Mouse (Mus musculus) adrenal gland, postnatal 25 days (tissue): ENCODE data around the gene Fam71a. TPM values are rescaled to one million over a fixed set of nuclear protein-coding genes. Genes with fewer than 3 reads are reported as not detected.
"Not testable (repeated sequence)": the region's sequence is repeated elsewhere in the genome, so short reads cannot be mapped to it uniquely, and the experiment has no call there.

Experiments used
- DNase-seq: peaks from one replicate; pipeline ENCODE4 v3.0.0; 2021; ENCODE audit warnings: mixed read lengths
- total RNA-seq: library from RNA; stranded (reverse); gene quantifications from 2 replicates; pipeline ENCODE4 v1.2.3, GENCODE M21; 2021

Gene Fam71a
- total RNA-seq, 1 experiment from 2014 or later: not detected

DNA sequence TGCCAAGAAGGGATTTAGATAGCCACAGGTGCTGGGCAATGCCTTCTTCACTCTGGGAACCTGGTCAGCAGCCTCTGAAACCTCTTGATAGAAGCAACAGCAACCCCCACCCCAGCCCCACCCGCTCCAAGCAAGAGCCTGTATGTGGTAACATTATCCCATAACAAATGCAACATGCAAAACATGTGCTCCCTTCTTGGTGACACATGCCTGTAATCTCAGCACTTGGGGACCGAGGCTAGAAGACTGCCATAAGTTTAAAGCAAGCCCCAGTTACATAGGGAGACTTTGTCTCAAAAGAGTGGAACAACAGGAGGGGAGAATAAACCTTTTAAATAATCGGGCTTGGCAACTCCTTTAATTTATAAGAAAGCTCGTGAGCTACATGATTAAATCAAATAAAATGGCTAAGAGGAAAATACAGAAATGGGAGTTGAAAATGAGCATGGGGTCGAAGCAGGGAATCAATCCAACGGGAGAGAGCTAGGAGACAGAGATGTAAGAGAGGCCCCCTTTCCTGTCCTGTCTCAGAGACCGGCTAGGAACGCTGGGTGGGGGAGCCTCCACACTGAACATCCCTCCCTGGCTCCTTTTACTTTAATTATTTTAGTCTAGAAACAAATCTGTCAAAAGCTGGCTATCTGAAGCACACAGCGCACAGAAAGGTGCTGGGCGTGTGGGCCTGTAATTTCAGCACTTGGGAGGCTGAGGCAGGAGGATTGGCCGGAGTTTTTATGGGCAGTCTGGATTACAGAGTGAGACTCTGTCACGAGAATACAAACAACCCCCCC, 17.0 kb upstream of the Fam71a start:
- no peak for DNase-seq

DNA sequence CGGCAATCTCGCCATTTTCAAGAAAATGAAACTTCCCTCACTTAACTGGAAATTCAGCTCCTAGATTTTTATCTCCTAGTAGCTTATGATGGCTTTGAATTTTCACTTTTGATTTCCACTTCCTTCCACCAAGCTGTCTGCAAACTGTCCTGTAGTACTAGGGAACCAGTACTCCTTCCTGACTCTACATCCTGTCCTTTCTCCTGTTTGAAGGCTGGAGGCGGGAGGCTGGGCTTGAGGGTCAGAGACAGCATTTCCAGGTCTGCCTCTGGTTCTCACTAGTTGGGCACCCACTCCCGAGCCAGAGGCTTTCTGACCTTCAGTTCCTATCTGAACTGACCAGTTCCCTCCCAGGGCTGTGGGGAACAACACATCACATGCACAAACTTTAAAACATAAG, 15.8 kb upstream of the Fam71a start:
- DNase-seq: no peak

DNA sequence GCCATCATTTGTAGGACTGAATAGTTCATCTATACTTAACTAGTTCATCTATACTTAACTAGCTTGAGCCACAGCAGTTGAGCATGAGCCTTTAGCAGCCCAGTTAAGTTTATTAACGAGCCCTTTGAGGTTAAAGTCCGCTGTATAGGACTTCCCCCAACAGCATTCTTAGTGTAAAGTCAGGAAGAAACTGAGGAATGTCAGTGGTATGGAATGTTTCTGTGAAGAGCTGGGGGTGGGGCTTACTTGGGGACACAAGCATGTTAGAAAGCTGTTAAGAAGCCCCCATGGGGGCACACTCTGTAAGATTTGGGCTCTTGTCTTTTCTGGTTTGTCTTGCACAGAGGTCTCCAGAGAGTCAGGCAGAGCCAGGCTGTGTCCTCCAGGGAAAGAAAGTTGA, 15.2 kb upstream of the Fam71a start:
- no peak for DNase-seq

DNA sequence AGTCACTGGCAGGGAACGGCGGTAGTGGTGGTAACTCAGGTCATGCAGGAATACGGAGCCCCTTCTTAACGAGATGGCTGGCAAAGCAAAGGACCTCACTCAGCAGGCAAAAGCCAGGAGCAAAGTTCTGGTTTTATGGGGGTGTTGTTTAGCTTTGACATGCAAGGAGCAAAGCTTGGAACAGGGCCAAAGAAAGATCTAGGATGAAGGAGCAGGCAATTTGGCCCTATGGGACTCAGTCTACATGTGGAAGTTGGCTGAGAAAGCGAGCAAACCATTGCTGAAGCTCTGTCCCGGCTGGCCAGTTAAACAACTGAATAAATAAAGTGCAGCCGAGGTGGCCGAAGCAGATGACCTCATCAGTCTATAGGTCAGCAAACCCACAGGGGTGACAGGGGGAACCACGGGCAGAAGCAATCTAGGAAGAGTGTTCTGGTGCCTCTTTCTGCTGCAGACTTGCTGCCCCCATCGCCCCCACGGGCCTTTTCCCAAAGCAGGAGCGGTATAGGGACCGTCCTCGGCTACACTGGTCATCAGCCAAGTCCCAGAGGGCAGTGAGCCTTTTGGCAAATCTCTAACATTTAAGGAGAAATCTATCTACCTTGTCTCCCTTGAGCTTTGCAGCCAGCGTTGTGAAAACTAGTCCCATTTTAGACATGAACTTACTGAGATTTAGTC, 14.0 kb upstream of the Fam71a start:
- DNase-seq: no peak

DNA sequence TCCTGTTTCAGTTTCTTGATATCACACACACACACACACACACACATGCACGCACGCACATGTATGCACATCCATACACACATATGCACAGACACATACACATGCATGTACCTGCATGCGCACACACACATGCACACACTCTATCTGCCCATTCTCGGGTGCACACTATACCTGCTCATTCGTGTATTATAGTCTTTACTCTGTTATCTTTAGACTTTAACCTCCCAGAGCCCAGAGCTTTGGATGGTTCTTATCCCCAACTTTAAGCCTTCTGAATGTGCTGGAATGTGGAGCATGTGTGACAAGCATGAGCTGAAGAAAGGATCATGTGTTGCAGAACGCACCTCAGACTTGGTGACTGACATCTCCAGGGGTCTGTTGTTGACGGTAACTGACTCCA, 12.3 kb upstream of the Fam71a start:
- no peak for DNase-seq

DNA sequence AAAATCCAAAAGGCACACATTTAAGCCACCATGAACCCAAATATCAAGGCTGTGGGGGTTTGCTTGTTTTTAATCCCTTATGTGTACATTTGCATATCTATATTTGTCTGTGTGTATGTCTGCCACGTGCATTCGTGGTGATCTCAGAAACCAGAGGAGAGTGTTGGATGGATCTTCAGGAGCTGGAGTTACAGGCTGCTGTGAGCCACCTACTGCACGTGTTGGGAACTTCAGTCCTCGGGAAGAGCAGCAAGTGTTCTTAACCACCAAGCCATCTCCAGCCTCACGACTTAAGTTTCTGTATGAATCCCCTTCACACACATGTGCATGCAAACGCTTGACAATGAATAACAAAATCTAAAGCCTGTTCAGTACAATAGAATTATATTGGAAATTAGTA, 7.9 kb upstream of the Fam71a start:
- DNase-seq: no peak

DNA sequence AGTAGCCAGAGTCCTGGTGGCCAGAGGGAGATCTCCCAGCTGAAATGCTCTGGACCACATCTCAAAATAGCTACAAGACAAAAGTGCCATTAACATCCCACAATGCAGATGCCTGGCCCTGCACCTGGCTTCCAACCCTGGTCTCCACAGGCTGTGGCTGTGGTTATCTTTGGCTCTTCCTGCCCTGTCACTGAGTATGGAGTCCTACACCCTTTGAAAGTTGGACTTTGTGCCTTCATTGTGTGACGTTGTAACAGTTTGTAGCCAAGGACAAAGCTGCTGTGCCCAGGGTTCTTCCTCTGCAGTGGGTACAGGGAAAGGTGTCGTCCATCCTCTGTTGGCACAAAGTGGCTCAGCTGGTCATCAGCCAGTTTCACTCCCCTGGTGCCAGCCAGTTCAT, 5.8 kb upstream of the Fam71a start:
- DNase-seq: no peak

DNA sequence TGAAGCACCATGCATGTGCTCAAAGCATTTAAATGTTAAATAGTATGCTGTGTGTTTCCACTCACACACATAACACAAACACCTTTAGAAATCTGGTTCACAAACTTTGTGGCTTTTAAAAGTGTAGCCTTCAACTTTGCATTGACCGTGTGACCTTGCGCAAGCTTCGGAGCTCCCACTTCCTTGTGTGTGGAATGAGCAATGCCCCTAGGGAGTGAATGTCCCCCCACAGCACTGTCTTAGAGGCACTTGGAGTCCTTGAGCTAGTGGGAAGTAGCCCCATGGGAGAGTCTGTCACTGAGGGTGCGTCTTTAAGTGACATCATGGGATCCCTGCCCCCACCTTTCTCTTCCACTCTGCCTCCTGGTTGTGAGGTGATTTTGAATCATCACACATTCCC, 1.6 kb upstream of the Fam71a start:
- DNase-seq: no peak

DNA sequence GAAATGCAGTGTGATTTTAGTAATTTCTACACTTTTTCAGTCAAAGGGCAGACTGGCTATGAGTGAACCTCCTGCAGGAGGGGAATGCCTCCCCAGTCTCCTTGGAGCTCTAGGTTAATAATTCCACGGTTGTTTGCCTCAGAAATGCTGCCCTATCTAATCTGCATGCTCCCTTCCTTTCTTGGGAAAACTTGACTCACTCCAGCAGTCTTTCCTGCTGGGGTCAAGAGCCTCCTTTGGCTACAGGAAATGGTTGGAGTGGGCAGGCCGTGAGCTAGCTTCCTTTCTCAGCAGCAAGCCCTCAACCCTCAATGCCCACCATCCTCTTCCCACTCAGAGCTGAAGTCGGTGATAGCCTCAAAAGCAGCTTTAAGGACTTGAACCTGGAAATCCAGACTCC, 10.3 kb downstream of the Fam71a start:
- DNase-seq: no peak

DNA sequence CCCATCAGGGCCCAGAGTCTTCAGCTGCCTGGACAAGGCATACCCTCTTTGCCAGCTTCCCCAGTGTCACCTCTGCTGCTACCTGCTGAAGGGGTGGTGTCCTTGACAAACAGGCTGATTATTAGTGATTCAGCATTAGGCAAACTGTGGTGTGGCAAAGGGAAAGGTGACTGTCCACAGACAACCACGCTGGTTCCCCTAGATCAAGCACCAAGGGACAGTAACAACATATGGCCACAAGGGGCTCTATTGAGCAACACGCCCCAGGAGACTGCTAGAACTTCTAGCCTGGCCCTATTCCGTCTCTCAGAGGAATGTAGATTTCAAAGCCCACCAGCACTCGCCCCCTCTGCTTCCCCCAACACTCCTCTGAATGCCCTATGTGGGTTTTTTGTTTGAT, 11.6 kb downstream of the Fam71a start:
- DNase-seq: peak; percentile 37

DNA sequence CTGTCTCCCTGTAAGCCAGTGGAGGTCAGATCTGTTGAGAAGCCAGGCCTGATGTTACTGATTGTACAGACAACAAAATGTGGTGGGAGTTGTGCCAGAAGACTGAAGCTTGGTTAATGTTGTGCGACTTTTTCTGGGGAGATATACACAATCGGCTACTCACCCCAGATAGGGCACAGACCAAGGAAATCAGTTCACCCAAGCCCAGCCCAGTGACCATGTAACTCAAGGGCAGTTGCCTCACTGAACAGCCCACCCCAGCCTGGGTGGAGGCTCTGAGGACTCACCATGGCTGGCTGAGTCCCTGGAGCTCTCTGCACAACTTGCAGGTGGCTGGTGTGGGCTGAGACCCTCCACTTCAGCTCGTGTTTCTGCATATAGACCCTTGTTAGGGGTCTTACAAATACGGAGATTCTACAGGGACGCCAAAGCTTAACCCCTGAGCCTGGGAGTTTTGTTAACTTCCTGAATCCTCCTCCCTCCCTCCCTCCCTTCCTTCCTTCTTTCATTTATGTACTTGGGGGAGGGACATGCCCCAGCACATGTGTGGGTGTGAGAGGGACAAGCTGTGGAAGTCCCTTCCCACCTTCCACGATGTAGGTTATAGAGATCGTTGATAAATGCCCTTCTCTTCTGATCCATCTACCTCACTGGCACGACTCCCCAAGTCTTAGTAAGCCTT, 13.6 kb downstream of the Fam71a start:
- no peak for DNase-seq

DNA sequence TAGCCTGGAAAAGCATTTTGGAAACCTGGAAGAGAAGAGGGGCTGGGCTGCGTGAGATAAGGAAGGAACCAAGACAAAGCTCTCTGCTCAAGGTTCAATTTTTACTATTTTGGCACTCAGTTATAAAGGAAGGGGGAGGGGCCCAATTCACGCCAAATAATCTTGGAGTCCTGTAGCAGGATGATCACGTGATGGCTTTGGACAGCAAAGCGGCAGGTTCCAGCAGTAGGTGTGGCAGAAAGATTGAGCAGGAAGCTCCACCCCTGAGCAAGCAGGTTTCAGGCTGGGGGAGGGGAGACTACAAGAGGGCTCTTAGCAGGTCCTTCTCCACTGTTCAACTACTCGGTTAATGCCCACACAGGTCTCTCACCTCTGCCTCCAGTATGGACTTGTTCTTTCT, 15.1 kb downstream of the Fam71a start:
- DNase-seq: not testable (repeated sequence)

DNA sequence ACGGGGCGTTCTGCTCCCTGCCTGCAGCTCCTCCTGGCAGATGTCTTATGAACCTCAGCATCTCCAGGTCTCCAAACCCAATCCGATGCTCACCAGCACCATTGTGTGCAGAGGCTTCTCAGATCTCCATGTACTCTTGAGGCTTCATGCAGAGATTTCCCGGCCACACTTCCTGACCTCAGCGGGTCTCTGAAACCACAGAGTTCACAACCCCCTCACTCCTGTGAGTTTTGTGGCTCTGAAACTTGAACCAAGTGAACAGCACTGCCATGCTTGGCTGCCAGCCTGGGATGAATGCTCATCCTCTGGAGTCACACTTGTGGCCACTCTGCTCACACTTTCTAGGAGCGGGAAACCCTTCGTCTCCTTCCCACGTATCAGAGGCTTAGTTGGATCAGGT, 23.6 kb downstream of the Fam71a start:
- no peak for DNase-seq

DNA sequence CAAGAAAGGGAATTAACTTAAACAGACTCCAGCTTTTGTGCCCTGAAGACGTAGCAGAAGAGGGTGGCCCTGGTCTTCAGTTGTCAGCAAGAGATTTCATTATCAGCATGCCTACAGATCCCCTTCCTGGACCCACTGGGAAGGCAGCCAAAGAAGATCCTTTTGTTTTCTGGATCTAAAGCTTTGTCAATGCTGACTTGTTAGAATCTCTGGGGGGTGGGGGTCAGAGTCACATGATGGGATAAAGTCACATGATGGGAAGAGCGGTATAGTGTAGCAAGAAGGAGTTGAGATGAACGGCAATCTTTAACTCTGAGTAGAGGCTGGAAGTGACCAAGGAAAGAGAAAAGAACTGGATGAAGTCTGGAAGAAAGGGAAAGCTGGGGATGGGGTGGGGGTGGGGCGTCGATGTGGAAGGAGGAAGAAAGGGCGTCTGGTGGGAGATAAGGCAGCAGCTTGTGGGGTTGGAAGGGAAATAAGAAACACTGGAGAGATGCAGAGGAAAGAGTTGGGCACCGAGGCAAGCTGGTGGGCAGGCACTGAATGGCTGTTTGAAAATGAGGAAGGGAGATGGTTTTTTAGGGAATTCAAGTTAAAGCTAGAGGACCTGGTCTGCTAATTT, 25.6 kb downstream of the Fam71a start:
- no peak for DNase-seq

DNA sequence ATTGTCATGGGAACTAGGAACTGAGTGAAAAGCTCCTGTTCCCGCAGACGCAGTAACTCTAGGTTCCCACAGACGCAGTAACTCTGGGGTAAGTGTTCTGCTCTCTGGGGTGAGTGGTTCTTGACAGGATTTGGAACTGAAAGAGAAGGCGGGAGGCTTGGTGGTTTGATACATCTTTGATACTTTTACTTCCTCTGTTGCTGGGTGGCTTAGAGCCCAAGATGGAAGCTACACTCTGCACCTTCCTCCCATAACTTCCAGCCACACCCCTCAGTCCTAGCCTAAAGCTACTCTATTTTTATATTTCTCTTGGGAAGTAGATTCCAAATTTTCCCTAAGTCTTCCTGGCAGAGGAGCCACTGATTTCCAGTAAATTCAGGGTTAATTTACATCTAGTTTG, 26.2 kb downstream of the Fam71a start:
- no peak for DNase-seq

DNA sequence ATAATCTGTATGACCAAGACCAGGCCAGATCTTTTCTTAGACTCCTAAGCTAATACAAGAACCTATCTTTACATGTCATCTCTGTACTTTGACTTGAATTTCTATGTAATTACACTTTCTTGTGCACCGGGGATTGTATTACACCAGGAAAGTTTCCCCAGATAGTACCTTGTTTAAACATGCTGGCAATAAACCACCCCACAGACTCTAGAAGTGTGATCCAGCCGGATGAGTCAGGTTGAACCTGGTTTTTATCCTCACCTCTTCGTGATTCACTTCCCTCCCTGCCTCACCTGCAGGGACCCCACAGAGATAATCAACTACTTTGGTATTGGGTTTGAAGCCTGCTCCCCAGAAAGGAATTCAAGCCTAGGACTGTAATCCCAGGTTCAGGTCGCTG, 29.2 kb downstream of the Fam71a start:
- DNase-seq: no peak

DNA sequence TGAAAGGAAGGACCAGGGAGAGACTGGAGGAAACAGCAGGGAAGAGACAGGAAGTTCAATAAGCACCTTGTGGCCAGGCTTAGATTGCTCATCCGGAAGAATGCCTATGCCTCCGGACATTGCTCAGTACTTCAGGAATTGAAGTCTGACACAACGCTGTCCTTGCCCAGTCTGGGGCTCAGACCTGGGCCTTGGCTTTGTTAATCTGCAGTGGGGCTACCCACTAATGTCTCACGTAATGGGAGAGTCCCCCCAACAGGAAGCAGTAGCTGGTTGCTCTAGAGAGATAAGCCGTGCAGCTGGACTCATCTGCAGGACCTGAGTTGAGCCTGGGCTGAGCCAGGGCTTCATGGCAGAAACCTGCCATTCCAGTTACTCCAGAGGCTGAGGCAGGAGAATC, 31.7 kb downstream of the Fam71a start:
- DNase-seq: no peak

DNA sequence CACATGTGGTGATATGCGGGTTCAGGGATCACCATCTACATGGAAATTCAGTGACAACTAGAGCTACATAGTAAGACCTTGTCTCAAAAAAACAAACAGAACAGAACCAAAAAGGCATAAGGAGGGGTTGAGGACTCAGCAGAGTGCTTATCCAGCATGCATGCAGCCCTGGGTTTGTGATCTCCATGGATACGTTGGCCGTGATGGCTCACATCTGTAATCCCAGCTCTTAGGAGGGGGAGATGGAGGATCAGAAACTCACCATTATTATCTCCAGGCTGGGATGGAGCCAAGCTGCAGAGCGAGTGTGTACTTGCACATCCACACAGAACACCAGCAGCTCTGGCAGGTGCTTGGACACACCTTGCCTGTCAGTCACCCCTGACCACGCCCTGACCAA, 32.4 kb downstream of the Fam71a start:
- no peak for DNase-seq

DNA sequence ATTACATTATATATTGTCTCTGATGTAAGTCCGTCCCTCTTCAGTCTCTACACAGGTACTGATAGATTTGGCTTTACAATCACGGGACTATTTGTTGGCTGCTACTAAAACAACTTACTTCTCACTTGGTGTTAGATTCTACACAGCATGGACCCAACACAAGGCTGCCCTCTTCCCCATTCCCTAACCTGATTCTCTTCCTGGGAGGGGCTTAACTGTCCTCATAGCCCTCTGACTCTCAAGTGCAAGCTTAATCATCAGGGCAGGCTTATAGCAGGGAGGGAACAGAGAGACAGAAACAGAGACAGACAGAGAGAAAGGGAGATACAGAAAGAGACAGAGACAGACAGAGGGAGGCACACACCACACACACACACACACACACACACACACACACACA, 32.9 kb downstream of the Fam71a start:
- no peak for DNase-seq

DNA sequence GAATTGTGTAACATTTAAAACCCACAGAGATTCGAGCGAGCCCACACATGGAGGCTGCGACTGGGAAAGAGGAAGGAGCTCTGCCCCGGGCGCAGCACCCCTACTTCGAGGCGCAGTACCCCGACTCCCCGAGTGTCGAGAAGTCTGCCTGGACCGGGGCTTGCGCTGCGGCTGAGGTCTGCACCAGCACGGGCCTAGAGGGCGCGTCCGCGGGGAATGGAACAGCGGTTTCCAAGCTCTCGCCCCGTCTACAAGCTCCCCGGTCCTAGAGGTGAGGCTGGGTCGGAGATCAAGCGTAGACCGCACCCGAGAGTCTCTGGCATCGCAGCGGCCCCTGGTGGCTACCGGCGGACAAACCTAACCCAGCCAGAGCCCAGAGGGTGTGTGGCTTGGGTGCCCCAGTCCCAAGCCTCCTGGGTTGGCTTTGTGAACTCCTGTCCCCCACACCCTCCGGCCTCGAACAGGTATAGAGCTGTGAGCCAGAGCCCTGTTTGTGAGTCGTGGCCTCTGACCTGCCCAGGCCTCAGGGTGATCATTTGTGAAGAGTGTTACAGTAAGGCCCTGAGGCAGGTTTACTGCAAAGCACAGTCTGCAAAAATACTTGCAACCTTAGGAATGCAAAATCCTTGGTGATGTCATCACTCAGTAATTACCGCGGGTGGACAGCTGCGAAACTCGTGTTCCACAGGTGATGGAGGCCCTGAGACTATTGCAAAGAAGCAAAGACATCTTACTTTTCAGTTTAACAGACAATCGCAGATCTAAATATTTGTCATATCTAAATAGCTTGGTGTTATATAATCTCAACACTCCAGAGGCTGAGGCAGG, 38.6 kb downstream of the Fam71a start:
- peak; percentile 76 for DNase-seq

DNA sequence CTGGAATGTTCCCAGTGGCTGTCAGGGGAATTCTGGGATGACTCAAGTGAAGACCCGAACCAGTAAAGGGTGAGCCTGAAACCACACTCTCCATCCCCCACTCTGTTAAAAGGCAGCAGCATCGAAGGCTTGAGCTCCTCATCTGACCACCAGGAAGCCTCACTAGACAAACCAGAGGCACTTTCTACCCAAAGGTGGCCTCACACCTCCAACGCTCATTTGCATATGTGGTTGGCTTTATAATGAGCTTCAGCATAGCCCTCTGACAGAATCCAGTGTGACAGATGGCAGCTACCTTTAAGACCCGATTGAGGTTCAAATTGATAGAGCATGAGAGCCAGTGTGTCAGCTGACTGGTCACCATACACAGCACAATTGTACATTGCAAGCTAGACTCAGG, 40.3 kb downstream of the Fam71a start:
- no peak for DNase-seq

DNA sequence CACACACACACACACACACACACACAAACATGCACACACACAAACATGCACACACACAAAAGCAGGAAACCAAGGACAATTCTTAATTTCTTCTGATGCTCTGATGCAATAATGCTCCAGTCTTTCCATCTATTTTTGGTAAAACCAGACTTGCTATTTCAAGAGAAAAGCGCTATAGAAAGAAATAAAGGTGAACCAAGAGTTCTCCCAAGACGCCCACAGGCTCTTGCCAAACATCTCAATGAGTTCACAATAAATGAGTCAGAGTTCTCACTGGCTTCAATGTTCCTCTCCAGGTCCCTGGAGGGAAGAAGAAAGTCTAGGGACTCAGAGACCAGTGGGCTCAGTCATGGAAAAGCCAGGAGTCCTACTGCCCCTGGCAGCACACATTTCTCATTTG, 40.9 kb downstream of the Fam71a start:
- no peak for DNase-seq
